Mouse (Mus musculus) stomach, postnatal 0 days (tissue): ENCODE results near the gene Ifnar2.

Source experiments
- CTCF ChIP-seq: IDR thresholded peaks from 2 replicates; pipeline ENCODE4 v1.5.1; 2016; ENCODE audit warnings: antibody characterized with exemption, low read depth, mild to moderate bottlenecking, moderate library complexity
- EP300 ChIP-seq: optimal IDR thresholded peaks from 2 replicates; pipeline ENCODE3; 2016; ENCODE audit warnings: antibody characterized with exemption

GRCm38 (mm10) chr16:91355160-91355559 is 17.4 kb upstream of the Ifnar2 start:
- TF ChIP-seq CTCF = no peak
- no peak for TF ChIP-seq EP300
